Mouse (Mus musculus) urinary bladder, adult 18-20 months (tissue): ENCODE data around the gene Gm973.

Experiments used
- DNase-seq, 2 experiments: peaks; one replicate each; pipeline ENCODE4 v3.0.0; 2022; ENCODE audit warnings: low spot score in 2 of 2, mixed read lengths in 2 of 2

Gm973 gene

GRCm38 (mm10) chr1:59516026-59516917 is at the start of gene Gm973:
Gene Gm973, plus strand, starts transcription at chr1:59516264.
- peak in 1 of 2 experiments; percentile 44 for DNase-seq

DNA sequence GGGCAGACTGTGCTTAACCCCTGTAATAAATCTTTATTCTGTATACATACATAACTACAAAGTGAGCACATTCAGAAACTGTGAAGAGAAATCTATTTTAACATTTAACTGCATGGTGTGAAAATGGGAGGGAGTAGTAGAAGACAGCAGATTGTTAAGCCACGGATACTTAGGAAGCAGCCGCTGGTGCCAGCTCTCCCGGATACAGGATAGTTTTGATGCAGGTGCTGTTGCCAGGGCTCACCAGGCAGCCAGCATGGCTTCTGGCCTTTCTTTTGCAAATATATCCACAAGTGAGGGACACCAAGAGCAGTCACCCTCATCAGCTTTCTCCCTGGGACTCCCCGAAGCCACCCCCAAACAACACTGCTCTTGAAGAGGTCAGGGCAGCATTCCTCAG is 46.9 kb upstream of the Gm973 start:
- DNase-seq, result no peak

DNA sequence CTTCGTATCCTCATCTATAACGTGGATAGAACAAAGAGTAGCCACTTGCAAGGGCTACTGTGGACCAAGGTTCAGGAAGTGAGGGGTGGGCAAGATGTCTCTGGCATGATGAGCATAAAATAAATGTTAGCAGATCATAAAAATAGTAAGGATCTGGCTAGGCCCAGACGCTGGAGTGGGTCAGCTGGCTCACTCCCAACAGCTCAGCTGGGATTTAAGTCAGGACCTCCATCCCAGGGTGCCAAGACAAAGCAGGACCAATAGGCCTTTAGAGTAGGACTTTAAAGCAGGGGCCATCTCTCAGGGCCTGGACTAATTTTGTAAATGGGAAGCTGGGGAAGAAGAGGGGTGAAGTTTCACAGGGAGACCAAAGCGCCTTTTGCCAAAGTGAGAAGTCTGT is 45.3 kb upstream of the Gm973 start:
- no peak for DNase-seq

DNA sequence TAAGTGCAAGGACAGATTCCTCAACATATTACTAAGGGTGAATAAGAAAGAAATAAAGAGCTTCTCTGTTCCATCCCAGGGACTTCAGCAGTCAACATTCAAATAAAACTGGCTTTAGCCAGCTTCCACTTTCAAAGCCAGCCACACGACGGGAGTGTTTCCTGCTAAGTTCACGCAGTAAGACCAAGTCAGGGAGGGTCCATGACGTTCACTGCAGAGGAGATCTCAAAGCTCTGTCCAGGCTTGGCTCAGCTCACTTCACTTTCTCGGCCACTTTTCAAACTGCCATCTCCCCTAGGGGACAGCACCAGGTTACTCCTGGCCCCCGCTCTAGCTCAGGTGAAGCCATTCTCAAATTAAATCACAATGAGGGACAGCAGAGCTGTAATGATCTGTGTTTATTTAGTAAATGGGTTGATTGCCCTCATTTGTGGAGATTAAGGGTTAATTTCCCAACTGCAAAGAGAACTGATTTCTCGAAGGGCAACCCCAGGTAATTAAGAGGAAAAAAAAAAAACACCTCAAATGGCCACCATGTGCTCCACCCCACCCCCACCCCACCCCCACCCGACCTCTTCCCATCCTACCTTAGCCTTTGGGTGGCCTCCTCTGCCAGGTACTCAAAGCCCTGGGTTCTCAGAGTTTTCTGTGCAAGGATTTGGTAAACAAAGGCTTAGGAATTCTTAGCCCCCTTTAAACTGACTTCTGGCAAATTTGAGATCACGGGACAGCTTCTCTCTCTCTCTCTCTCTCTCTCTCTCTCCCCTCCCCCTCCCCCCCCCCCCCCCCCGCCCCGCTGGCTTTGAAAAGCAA is 43.5 kb upstream of the Gm973 start:
- no peak for DNase-seq

DNA sequence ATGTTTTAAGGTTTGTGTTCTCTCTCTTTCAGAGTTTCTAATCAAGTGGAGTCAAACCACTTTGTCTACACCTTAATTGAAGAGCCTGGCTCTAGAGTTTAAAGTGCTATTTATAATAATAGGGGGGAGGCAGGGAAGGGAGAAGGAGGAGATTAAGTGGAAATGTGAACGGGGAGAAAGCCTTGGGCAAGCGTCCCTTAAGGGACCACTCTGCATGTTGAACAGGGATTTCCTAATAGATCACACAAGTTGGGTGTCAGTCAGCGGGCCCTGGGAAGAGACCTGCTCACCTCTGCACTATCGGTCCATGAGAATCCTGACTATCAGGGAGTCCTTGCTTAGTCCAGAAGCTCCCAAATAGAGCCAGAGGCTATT is 42.9 kb upstream of the Gm973 start:
- DNase-seq, result no peak

DNA sequence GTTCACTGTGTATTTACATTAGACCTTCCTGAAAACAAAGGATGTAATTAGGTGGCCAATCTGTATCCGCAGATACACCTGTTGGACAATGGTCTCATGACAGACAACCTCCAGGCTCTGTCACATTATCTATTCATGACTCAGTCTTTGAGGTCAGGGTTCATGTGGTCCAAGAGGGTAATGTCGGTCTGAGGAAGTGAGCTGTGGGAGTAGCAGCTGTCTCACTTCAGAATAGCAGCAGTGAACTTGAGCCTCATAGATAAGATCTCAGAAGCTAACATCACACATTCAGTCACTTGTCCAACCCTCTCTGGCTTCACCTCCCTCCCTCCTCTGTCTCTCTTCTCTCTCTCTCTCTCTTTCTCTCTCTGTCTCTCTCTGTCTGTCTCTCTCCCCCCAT is 40.4 kb upstream of the Gm973 start:
- DNase-seq, result no peak

DNA sequence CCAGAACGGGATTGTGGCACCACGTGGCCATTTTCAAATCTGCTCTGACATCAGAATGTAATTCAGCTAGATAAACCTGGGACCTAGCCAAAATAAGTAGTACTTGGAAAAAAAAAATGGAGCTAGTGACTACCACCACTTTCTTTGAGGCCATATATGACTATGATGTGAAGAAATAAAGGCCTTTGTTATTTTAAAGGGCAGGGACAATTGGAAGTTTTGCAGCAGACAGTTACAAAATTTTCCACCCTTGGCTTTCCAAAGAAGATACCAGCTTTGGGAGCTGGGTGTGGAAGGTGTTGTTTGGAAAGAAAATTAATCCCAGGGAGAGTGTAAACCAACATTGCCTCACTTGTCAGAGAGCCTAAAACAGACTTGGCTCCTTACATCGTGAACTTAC is 37.2 kb upstream of the Gm973 start:
- DNase-seq, result no peak

DNA sequence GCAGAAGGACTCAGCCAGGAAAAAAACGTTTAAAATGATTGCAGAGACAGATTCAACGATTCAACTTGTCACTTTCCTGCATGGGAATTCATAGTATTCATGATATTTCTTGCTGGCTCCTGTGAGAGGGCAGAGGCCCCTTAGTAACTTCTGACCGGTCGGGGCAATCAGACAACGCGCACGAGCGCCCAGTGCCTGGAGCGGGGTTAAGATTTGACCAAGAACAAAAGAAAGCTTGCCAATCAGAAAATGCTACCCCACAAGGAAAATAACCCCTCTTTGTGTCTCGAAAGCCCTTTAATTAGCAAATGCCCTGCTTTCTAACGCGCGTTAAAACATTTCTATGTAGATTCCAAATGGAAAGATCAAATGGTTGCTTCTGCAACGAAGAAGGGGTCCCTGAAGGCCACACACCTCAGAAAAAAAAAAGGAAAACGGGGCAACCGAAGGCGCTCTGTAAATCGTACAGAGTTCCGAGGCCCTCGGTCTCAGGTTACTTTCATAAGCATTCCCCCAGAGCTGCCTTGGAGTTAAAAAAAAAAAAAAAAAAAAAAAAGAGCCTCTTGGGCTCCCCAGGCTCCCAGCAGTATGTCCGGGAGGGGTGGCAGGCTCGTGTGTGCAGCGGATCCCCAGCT is 35.1 kb upstream of the Gm973 start:
- DNase-seq, result no peak

DNA sequence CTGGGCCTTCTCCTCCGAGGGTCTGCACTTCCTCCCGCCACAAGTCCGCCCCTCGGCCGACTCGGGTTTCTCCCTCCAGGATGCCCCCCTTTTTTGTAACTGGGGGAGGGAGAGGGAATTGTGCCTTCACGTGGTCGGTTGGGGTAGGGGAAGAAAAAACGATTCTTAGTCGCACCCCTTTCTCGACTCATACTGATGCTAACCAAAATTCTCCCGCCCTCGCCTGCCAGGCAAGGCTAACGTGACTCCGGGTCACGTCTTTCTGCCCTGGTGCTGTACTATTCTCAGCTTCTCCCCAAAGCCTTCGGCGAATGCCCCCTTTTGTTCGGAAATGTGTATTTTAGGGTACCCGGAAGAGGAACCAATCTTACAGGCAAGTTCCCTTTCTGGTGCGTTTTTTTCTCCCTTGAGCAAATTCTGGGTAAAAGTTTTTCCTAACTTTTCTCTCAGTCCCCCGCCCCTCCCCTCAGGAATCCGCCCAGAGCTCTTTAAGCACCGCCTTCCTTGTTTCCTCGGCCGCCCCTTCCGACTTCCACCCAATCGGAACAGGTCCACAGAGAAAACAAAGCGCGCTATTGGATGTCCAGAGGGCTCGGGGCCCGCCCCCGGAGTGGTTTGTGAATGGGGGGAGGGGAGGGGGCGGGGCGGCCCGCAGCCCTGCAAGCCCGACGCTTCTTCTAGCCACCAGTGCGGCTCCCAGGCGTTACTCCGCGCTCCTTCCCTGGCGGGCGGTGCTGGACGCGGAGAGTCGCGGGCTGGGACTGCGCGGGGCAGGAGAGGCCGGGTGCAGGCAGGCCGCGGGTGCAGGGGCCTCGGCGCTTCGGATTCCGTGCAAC is 34.4 kb upstream of the Gm973 start:
- peak; percentile 87 to 95 for DNase-seq

- no peak for DNase-seq
Observed at GRCm38 (mm10) chr1:59482331-59482695, 33.8 kb upstream of the Gm973 start, which contains the start of gene Fzd7. Gene Fzd7, plus strand, starts transcription at chr1:59482424.

DNA sequence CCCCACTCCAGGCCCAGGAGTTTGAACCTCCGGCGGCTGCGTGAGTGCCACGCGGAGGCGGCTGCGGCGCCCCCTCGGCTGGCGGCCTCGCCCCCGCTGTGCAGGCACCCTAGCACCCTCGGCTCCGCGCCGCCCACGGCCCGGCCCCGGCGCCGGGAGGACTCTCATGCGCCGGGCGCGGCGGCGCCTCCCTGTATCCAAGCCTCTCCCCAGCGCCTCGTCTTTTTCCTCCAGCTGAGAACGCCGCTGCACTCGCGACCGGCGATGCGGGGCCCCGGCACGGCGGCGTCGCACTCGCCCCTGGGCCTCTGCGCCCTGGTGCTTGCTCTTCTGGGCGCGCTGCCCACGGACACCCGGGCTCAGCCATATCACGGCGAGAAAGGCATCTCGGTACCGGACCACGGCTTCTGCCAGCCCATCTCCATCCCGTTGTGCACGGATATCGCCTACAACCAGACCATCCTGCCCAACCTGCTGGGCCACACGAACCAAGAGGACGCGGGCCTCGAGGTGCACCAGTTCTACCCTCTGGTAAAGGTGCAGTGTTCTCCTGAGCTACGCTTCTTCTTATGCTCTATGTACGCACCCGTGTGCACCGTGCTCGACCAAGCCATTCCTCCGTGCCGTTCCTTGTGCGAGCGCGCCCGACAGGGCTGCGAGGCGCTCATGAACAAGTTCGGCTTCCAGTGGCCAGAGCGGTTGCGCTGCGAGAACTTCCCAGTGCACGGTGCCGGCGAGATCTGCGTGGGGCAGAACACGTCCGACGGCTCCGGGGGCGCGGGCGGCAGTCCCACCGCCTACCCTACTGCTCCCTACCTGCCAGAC is 33.2 kb upstream of the Gm973 start:
- peak; percentile 24 to 63 for DNase-seq

DNA sequence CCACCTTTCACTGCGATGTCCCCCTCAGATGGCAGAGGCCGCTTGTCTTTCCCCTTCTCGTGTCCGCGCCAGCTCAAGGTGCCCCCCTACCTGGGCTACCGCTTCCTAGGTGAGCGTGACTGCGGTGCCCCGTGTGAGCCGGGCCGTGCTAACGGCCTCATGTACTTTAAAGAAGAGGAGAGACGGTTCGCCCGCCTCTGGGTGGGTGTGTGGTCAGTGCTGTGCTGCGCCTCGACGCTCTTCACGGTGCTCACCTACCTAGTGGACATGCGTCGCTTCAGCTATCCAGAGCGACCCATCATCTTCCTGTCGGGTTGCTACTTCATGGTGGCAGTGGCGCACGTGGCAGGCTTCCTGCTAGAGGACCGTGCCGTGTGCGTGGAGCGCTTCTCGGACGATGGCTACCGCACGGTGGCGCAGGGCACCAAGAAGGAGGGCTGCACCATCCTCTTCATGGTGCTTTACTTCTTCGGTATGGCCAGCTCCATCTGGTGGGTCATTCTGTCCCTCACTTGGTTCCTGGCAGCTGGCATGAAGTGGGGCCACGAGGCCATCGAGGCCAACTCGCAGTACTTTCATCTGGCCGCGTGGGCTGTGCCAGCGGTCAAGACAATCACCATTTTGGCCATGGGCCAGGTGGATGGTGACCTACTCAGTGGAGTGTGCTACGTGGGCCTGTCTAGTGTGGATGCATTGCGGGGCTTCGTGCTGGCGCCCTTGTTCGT is 32.4 kb upstream of the Gm973 start:
- peak; percentile 67 to 75 for DNase-seq

- DNase-seq, result peak in 1 of 2 experiments; percentile 38
Observed at GRCm38 (mm10) chr1:59484314-59484713, 31.8 kb upstream of the Gm973 start.

- peak in 1 of 2 experiments; percentile 21 for DNase-seq
Observed at GRCm38 (mm10) chr1:59484791-59485785, 31.0 kb upstream of the Gm973 start.

- DNase-seq, result no peak
Observed at GRCm38 (mm10) chr1:59485803-59486202, 30.3 kb upstream of the Gm973 start.

GRCm38 (mm10) chr1:59487651-59488051 is 28.4 kb upstream of the Gm973 start:
- peak; percentile 42 to 56 for DNase-seq

GRCm38 (mm10) chr1:59488481-59488880 is 27.6 kb upstream of the Gm973 start:
- no peak for DNase-seq

DNA sequence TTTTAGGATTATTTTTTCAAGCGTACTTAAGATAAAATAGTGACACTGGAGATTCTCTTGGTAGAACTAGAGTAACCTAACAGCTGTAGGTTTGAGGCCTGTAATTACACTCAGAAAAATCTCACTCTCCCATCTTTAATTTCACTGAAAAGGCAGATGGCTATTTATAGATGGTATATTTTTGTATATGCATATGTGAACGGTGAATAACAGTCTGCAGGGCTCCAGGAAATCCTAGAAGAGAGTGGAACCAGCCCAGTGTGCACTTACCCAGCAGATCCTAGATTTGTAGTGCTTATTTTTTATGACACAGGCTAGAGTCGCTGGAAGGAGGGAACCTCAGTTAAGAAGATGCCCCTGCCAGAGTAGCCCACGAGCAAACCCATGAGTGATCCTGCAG is 27.1 kb upstream of the Gm973 start:
- no peak for DNase-seq

- no peak for DNase-seq
Observed at GRCm38 (mm10) chr1:59491517-59491916, 24.5 kb upstream of the Gm973 start.
